Mouse (Mus musculus) megakaryocyte, adult 5-6 weeks (primary cell): ENCODE measurements around the gene Adgrb2. TPM values are rescaled to one million over a fixed set of nuclear protein-coding genes. Genes with fewer than 3 reads are reported as not detected.

Source experiments
- ATAC-seq: 2 replicates; pipeline ENCODE4 v1.8.0; 2016; ENCODE audit warnings: mild to moderate bottlenecking, inconsistent platforms; ENCODE audit not compliant: poor library complexity, severe bottlenecking
- total RNA-seq, 2 experiments: library from RNA; stranded (forward) in 1 of 2; stranded (reverse) in 1 of 2; fragments of 153-499, 151-499 nt in 1 of 2; fragments of 221-1000, 200-1000 nt in 1 of 2; gene quantifications; 2 replicates each; pipeline versions ENCODE4 v1.2.3 to v1.2.4; 2015 to 2017

Gene Adgrb2
- total RNA-seq, 2 experiments from 2014 or later, result 0.04 TPM; not detected in 1

- no peak for ATAC-seq
Measured at GRCm38 (mm10) chr4:129985671-129986441, 1.2 kb downstream of the Adgrb2 start.

GRCm38 (mm10) chr4:129987825-129988504 is 3.3 kb downstream of the Adgrb2 start:
- peak; percentile 78 for ATAC-seq

- no peak for ATAC-seq
Measured at GRCm38 (mm10) chr4:129989925-129990324, 5.3 kb downstream of the Adgrb2 start.

GRCm38 (mm10) chr4:129992720-129993119 is 8.1 kb downstream of the Adgrb2 start:
- no peak for ATAC-seq

- ATAC-seq, result no peak
Measured at GRCm38 (mm10) chr4:129993213-129993612, 8.5 kb downstream of the Adgrb2 start.

- ATAC-seq, result no peak
Measured at GRCm38 (mm10) chr4:129993944-129994695, 9.4 kb downstream of the Adgrb2 start.

- no peak for ATAC-seq
Measured at GRCm38 (mm10) chr4:129994728-129995127, 10.1 kb downstream of the Adgrb2 start.

GRCm38 (mm10) chr4:129995255-129995654 is 10.6 kb downstream of the Adgrb2 start:
- no peak for ATAC-seq

GRCm38 (mm10) chr4:129996015-129996414 is 11.3 kb downstream of the Adgrb2 start:
- ATAC-seq, result no peak

- no peak for ATAC-seq
Measured at GRCm38 (mm10) chr4:129998124-129998523, 13.5 kb downstream of the Adgrb2 start.

- 0 out of 2 replicates have a peak, but pooled peaks have one; percentile 40 for ATAC-seq
Measured at GRCm38 (mm10) chr4:130001710-130002109, 17.0 kb downstream of the Adgrb2 start.

- no peak for ATAC-seq
Measured at GRCm38 (mm10) chr4:130002157-130002556, 17.5 kb downstream of the Adgrb2 start.

- ATAC-seq, result no peak
Measured at GRCm38 (mm10) chr4:130005593-130005992, 20.9 kb downstream of the Adgrb2 start.

GRCm38 (mm10) chr4:130006533-130006932 is 21.9 kb downstream of the Adgrb2 start:
- ATAC-seq, result 0 out of 2 replicates have a peak, but pooled peaks have one; percentile 21

- no peak for ATAC-seq
Measured at GRCm38 (mm10) chr4:130009043-130009442, 24.4 kb downstream of the Adgrb2 start.

- ATAC-seq, result no peak
Measured at GRCm38 (mm10) chr4:130010723-130011122, 26.1 kb downstream of the Adgrb2 start.

GRCm38 (mm10) chr4:130012234-130012633 is 27.6 kb downstream of the Adgrb2 start:
- ATAC-seq, result no peak

GRCm38 (mm10) chr4:130013111-130013510 is 28.4 kb downstream of the Adgrb2 start:
- no peak for ATAC-seq

GRCm38 (mm10) chr4:130016010-130016409 is 31.3 kb downstream of the Adgrb2 start:
- no peak for ATAC-seq

GRCm38 (mm10) chr4:130017036-130017674 is 32.5 kb downstream of the Adgrb2 start:
- peak; percentile 30; the same call in 1 of the 2 replicates for ATAC-seq

- ATAC-seq, result no peak
Measured at GRCm38 (mm10) chr4:130022952-130023351, 38.3 kb downstream of the Adgrb2 start.
